Mouse (Mus musculus) mouse embryonic stem cell (cell line): Measurements from ENCODE around the gene Hspb6.

Experiments used
- in situ Hi-C, 2 experiments: fragments of 300-500 bp; cut with MboI; formaldehyde crosslinking; loops; 1 replicate in 1 of 2; 3 replicates in 1 of 2; pipeline ENCODE4 v1.14.3; 2019 to 2020; ENCODE audit warnings: low sequenced_read_pairs in 2 of 2, low pct_unique_long_range_greater_than_20kb in 1 of 2, mixed read lengths in 1 of 2; ENCODE audit not compliant: unreplicated experiment in 1 of 2

Gene Hspb6

DNA sequence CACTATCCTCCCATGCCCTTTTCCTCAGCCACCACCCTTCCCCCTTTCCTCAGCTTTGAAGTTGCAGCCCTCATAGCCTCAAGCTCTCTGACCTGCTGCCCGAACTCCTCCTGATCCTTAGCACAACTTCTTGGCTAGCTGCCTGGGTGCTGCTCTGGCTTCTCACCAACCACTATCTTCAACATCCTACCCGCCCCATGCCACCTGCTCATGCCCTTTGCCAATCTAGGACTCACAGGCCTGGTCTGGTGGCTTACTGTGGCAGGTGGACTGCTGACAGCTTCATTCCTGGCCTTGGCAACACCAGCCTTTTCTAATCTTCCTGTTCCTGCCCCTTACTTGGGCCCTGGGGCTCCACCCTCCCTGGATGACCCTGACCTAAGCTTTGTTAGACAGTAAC is 21.0 kb downstream of the Hspb6 start:
- in situ Hi-C loops: no loop called here

DNA sequence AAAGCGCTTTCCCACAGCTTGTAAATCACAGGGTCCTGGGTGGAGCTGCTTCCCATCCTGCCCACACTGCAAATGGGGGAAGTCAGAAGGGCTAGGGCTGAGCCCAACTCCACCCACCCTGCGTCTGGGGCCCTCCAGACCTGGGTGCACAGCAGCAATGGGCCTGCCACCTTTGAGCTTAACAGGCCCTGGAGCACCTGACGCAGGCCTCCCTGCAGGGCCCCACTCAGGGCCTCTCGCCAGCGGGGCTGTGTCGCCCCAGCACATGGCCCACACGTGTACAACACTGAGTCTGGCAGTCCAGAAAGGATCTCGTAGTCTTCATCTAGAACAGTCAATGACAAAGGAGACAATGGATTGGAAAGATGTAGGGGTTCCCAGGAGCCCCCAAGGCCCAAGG is 28.0 kb downstream of the Hspb6 start:
- in situ Hi-C loops: no loop called here

DNA sequence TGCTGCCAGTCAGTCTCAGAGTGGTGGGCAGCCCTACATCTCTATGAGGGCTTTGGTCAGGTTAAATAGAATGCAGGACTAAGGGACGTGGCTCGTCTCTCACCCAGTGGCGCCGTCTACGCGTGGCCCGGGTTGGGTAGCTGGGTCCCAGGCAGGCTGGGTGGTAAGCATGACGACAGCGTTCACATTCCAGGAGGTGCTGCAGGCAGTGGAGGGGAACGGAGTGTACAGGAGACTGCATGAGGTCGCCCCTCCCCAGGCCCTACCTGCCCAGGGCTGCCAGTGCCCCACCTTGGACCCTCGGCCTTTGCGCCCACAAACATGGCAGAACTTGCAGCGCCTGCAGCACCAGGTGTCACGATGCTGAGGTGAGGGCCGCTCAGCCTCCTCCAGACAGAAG is 29.6 kb downstream of the Hspb6 start:
- in situ Hi-C loops: no loop called here

DNA sequence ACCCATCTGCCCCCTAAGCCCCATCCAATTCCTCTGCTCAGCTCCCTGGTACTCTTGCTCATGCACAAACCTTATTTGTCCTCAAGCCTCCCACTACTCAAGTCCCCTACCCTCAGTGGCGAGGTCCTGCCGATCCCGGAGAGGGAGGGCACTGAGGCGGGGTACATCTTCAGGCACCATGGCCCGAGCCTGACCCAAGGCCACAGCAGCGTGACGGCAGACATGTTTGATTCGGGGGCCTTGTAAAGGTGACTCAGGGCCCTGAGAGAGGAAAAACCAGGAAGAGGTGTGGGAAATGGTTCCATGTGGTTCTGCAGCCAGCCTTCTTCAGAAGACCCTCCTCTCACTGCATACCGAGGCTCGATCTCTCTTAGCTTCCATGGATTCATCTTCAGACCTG is 32.4 kb downstream of the Hspb6 start:
- in situ Hi-C loops: no loop called here

DNA sequence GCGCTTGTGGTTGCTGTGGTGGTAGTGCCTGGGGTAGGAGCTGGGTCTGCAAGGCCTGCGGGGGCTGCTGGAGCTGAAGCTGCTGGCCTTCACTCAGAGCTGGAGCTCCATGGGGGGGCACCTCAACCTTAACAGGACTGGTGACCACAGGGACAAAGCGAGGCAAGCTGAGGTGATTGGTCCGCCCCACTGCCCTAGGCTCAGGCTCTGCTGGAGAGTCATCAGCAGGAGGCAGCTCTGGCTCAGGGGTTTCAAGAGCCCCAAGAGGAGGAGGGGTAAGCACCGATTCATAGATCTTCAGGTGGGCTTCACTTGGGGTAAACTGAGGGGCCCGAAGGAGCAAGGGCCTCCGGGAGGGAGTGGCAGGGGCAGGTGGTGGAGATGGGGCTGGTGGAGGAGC is 33.2 kb downstream of the Hspb6 start:
- in situ Hi-C loops: no loop called here

DNA sequence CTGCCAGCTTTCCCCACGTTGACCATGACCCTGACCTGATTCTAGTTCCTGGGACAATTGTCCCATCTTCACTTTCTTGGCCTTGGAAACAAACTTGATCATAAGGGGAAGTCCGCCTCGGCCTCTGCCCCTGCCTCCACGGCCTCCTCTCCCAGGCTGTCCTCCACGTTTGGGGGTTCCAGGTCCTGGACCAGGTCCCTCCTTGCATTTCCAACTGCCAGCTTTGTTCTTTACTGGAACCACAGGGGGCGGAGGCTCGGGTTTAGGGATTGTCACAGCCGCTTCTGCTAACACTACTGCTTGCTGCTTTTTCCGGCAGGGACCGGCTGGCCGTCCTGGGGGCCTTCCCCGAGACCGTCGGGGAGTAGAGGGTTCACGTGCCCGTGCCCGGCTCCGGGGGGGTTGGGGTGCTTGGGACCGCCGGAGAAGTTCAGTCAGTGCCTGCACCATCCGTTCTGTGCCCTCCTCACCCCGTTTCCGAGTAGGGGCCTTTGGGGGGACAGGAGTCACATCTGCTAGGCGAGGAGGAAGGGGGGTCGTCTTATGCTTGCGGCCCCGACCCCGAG is 34.6 kb downstream of the Hspb6 start:
- in situ Hi-C loops: no loop called here

DNA sequence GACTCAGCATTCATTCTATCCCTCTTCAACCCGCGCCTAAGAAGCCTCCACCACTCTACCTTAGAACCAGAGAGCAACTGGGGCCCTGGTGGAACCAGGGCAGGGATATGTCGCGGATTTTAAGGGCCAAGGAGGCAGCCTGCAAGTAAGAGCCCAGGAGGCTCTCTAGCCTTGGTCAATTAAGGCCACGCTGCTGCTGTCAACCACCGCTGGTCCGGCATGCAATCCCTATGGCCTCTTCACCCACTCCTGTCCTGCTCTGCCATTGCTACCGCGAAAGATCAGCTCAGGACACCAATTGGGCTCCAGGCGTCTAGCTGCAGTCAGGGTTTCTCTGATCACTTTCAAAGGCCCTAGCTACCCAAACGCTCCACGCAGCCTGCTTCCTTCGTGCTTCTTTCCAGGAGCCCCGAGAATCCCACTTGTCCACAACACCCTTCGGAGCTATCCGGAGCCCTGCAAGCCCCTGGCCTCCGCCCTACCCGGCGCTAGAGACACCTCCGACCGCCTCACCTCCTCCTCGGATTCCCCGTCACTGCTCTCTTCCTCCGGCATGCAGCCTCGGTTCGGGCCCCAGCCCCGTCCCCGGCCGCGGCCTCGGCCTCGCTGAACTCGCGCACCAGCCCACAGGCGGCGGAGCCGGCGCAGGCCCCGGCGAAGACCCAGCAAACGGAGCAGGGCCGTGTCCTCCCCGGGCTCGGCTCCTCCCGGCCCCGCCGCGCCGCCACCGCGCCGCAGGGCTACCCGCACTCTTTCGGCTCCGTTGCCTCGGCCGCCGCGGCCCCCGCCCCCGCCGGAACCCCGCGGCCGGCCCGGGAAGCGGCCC is 36.1 kb downstream of the Hspb6 start:
- in situ Hi-C loops: no loop called here

DNA sequence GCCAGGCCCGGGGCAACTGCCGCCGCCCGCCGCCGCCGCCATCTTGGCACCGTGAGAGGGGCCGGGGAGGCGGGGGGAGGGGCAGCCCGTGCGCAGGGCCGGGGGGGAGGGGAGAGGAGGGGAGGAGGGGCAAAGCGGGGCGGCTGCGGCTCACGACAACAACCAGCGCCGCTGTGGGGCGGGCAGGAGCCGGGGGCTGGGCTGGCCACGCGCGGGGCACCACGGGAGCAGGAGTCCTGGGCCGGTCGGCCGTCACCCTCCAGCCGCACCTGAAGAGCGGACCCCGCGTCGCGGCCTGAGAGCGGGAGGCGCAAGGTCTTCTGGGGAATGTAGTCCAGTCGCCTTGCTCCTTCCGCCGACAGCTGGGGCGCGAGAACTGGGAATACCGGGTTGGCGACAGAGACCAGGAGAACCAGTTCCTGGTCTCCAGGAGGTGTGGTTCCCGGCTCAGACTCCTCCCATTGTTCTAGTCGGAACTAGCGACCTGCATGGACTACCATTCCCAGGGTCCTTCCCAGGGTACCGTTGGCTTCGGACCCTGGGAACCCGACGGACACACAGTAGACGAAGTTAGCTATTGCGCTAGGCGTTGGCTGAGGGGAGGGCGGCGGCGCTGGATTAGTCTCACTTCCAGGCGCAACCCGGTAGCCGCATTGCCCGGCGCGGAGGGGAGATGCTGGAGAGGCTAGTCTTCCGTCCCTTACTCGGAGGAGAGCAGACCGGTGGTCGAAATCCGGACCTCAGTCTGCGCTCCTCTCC is 36.9 kb downstream of the Hspb6 start, which contains the start of gene Kmt2b:
Gene Kmt2b (minus strand): TSS at position 51 of the 759 bp plus-strand sequence.
- in situ Hi-C loops: no loop called here

DNA sequence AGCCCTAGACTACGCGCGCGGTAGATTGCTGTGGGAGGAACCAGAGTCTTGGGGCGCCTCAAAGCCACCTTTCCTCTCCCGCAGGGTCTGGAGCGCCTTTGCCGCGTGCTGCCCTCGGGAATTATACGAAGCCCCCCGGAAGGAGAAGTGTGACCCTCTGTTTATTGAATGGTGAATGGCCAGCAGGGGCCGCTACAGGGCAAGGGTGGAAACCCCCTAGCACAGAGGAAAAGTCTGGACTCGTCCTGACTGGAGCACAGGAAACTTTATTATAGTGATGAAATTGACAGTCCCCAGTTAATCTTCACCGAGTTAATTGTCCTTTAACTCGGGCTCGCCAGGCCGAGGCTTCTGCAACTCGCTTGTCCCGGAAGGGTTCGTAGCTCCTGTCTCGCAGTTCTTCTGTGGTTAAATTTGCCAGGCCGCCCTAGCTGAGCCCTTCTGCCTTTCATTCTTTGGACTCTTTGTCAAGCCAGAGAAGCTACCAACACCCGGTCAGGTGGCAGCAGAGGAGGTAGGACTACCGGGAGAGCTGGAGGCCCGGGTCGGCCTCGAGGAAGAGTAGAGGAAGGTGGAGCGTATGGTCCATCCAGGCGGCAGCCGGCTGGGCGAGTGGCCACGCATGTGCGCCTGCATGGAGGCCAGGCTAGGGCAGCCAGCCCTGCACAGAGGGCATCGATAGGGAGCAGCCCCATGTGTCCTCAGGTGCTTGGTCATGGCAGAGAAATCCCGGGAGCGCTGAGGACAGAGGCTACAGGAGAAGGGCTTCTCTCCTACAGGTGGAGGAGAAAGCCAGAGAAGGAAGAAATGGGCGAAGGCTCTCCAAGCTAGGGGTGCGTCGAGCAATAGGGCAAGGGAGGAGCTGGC is 37.7 kb downstream of the Hspb6 start:
- in situ Hi-C loops: no loop called here

DNA sequence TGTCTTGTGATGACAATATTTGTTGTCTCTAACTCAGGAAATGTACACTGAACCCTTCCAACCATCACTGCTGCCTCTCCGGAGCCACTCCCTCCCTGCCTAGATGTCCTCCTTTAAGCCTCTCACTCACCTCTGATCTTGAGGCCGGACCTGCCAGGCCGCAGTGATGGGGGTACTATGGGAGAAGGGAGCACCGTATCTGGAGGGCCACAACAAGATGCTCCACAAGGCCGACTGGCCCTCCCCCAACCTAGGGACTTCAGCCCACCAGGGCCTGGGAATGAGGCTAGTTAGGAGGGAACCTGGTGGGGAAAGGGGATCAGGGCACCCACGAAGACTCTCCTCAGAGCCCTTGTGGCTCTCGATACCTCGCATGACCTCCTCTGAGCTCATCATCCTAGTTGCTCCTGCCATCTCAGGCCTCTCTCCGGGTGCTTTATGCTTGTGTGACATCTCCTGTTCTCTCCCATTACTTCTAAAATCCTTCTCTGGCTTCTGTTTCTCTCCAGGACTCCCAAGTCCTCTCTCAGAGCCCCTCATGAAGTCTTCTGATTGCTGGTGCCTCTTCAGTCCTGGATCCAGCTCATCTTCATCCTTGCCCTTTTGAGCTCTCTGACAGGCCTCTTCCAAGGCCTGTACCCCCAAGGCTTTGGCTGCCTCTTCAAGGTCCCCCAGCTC is 39.1 kb downstream of the Hspb6 start:
- in situ Hi-C loops: no loop called here

DNA sequence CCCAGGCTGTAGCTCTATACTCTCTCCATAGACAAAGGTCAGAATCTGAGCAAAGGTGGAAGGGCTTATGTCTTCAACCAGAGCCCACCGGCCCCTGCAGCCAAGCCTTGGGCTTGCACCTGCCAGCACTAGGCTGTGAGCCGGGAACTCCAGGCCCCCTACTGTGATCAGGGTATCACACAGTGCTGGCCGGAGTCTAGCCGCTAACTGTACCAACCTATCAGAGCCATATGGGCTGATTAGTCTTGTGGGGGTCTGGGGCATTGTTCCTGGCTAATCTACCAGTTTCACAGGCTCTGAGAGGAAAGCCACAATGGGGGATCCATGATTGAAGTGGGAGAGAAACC is 39.6 kb downstream of the Hspb6 start:
- in situ Hi-C loops: no loop called here

DNA sequence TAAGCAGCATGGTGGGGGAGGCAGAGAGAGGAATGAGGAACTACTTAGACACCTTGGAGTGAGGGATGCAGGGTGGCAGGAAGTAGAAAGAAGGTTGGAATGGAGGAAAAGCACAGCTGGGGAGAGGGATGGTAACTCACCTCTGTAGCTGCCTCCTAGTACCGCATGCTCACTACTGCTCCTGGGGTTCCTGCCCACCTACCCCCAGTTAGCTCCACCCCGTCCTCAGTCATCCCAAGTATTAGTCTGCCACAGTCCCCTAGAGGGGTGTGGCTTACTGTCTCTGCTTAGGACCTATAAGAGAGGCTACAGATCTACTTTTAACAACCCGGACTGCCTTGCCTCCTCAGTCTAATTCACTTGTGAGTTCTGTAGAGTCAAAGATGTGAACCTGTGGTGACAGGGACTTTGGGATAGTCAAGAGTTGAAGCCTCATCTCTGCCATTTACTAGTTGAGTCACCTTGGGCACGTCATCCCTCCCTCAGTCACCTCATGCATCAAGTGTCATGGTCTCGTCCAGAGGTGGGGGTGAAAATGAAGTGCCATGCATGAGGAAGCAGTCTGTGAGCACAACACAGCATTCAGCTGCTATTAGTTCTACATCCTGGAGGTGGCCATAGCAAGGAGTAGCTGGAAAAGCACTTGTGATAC is 40.9 kb downstream of the Hspb6 start:
- in situ Hi-C loops: no loop called here

DNA sequence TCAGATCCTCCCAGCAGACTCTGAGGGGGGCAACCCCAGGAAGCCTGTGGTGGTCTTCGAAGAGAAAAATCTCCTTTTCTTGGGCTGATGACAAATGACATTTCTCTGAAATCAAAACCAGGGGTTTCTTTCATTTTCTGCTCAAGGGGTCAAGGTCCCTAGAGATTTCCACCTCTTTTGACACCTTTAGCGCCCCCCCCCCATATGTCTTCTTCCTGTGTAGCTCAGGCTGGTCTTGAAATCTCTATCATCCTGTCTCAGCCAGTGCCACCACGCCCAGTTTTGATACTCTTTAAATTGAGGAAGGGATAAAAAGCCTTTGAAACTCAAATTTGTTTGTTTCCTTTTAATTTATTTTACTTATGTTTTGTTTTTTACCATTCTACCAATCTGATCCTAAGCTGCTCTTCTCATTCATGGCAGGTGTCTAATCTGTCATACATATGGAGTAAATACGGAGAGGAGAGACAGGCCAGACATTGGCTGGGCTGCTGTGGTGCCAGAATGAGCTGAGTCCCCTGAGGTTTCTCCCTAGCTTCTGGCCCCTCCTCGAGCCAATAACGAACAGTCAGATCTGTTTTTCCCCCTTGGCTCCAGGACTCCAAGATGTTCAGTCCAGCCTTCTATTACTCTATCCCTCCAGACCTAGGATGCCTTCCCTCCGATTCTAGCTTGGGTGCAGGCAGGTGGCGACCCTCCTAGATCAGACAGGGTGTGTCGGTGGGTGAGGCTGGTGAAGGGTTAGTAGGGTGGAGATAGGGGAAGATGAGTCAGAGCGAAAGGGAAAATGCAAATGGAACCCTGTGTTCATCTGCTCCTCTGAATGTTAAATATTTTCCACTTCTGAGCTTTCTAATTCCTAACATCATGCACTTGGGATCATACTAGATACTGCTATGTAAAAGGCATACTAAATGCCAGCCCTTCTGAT is 41.9 kb downstream of the Hspb6 start:
- in situ Hi-C loops: no loop called here

DNA sequence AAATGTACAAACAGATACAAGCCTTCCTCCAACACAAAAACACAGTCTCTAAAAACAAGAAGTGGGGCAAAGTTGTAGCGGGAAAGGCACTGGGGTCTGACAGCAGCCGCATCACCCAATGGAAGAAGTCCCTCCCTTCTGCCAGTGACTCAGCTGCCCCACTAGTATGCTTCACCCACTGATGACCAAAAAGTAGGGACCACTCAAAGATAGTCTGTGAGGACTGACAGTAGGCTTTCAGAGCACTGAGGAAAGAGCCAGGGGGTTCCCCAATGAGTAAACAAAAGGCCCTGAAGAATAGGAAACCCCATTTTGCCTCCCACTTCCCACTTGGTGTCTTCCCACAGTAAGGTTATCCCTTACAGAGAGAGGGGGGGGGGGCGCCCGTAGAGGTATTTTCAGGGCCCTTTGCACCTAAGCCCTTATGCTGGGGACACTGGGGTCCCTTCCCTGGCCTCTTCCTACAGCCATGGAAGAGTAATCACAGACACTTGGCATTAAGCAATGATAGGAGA is 42.6 kb downstream of the Hspb6 start:
- in situ Hi-C loops: no loop called here

DNA sequence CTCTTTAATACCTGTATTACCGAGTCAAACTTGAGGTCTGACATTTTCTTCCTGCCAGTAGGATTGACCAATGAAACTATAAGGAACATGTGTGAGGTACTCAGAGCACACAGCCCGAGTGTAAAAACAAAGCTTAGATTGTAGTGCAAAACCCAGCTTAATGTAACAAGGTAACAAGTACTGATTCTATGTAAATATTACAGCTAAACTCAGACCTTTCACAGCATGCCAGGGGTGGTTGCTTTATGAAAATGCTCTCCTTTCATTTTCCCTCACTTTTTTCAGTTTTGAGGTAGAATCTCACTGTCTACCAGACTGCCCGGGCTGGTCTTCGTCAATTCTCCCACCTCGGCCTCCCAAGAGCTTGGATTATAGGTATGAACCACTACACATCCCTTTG is 44.1 kb downstream of the Hspb6 start:
- in situ Hi-C loops: no loop called here

DNA sequence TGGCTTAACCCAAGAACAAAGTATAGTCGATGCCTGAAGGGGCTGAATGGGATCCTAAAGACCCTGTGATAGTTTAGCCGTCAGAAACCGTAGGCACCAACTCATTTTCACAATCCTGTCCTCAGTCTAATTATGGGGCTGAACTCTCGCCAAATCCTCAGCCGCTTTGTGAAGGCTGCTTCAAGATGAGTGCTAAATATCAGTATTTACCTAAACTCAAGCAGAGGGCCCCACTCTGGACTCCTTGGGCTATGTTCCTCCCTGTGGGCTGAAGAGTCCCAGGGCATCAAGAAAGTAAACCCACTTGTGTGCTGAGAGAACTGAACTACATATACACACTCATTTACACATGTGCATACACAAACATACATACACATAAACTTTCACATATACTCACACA is 44.8 kb downstream of the Hspb6 start:
- in situ Hi-C loops: no loop called here

DNA sequence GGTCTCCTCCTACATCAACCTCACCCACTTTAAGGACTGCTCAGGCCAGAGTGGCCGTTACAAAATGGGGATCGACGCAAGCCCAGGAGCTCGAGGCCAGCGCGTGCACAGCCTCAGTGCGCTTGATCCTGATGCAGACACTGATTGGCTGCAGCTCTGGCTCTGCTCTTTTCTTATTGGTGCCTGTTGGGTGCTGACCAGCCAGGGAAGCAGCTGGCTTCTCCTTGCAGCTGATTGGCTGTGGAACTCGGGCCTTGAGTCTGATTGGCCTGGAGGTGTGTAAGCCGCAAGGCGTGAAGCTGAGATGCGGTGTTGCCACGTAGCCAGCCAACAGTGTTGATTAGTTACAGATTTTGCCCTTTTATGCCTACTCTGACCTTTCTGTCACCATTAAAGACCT is 46.8 kb downstream of the Hspb6 start, which contains the start of gene Zbtb32:
Gene Zbtb32 (minus strand): TSS at position 124 of the 400 bp plus-strand sequence.
- in situ Hi-C loops: no loop called here
